Mouse (Mus musculus) pancreas, adult 10 weeks (tissue): ENCODE measurements around the gene Znrf3. TPM values are rescaled to one million over a fixed set of nuclear protein-coding genes. Genes with fewer than 3 reads are reported as not detected.

Source experiments
- polyA plus RNA-seq: library from polyadenylated mRNA; stranded (reverse); fragments of 350-450 nt; fragmentation: Illumina TruSeq; extraction: RNeasy Lipid Tissue Mini Kit (QIAGEN cat#74804); gene quantifications from one replicate; pipeline ENCODE4 v1.2.3, GENCODE M21; 2015; ENCODE audit warnings: low read depth, low replicate concordance; ENCODE audit not compliant: insufficient read depth

The Znrf3 gene
- polyA plus RNA-seq, result 1.1 TPM

GRCm38 (mm10) chr11:5444599-5445451 is at the start of gene Znrf3:
Gene Znrf3 (minus strand): TSS chr11:5444847.

GRCm38 (mm10) chr11:5261508-5262392 is 182.9 kb downstream of the Znrf3 start, which contains the start of gene Kremen1:
Gene Kremen1 (minus strand): TSS chr11:5261558.

Other genes with a start within 250 kb of the Znrf3 start
- 6.4 TPM for gene Kremen1, start 183.3 kb downstream of the Znrf3 start, polyA plus RNA-seq
- 186 TPM for gene Xbp1, start 75.8 kb upstream of the Znrf3 start, polyA plus RNA-seq
- 5.5 TPM for gene Ccdc117, start 97.3 kb upstream of the Znrf3 start, polyA plus RNA-seq
- gene Ankrd36, start 124.8 kb upstream of the Znrf3 start, polyA plus RNA-seq, result not detected